Mouse (Mus musculus): ENCODE results near the gene Svs6.
"Not testable (repeated sequence)": the region's sequence is repeated elsewhere in the genome, so short reads cannot be mapped to it uniquely, and the experiment has no call there.

Svs6 gene

GRCm38 (mm10) chr2:164316451-164316850 lies at the start of gene Svs6:
Svs6 (plus strand) TSS chr2:164316751.
- DNase-seq (ENCODE audit: low spot score in 2 of 2): not testable (repeated sequence)

- no peak for DNase-seq (ENCODE audit: low spot score in 2 of 2)
Observed at GRCm38 (mm10) chr2:164278359-164278758, 38.2 kb upstream of the Svs6 start, which contains the start of gene Svs4. Svs4 (minus strand) TSS chr2:164278459.

- not testable (repeated sequence) for DNase-seq (ENCODE audit: low spot score in 2 of 2)
Observed at GRCm38 (mm10) chr2:164288968-164289367, 27.6 kb upstream of the Svs6 start, which contains the start of gene Svs3a. Svs3a (plus strand) TSS chr2:164289268.

- DNase-seq (ENCODE audit: low spot score in 2 of 2): no peak
Observed at GRCm38 (mm10) chr2:164312599-164312998, 4.0 kb upstream of the Svs6 start.

GRCm38 (mm10) chr2:164315460-164315859 lies 1.1 kb upstream of the Svs6 start:
- DNase-seq (ENCODE audit: low spot score in 2 of 2): not testable (repeated sequence)

GRCm38 (mm10) chr2:164320983-164321382 lies 4.4 kb downstream of the Svs6 start:
- DNase-seq (ENCODE audit: low spot score in 2 of 2): no peak

- DNase-seq (ENCODE audit: low spot score in 2 of 2): not testable (repeated sequence)
Observed at GRCm38 (mm10) chr2:164332440-164332839, 15.9 kb downstream of the Svs6 start, which contains the start of gene Svs5. Svs5 (plus strand) TSS chr2:164332740.

GRCm38 (mm10) chr2:164343732-164344131 lies 27.2 kb downstream of the Svs6 start:
- not testable (repeated sequence) for DNase-seq (ENCODE audit: low spot score in 2 of 2)

GRCm38 (mm10) chr2:164347697-164348096 lies 31.1 kb downstream of the Svs6 start:
- not testable (repeated sequence) for DNase-seq (ENCODE audit: low spot score in 2 of 2)

GRCm38 (mm10) chr2:164348980-164349379 lies 32.4 kb downstream of the Svs6 start:
- no peak for DNase-seq (ENCODE audit: low spot score in 2 of 2)

- DNase-seq (ENCODE audit: low spot score in 2 of 2): no peak
Observed at GRCm38 (mm10) chr2:164352697-164353096, 36.1 kb downstream of the Svs6 start.

GRCm38 (mm10) chr2:164353356-164353755 lies 36.8 kb downstream of the Svs6 start:
- no peak for DNase-seq (ENCODE audit: low spot score in 2 of 2)

- no peak for DNase-seq (ENCODE audit: low spot score in 2 of 2)
Observed at GRCm38 (mm10) chr2:164356177-164356967, 39.8 kb downstream of the Svs6 start.

- DNase-seq (ENCODE audit: low spot score in 2 of 2): no peak
Observed at GRCm38 (mm10) chr2:164358373-164358772, 41.8 kb downstream of the Svs6 start.

- no peak for DNase-seq (ENCODE audit: low spot score in 2 of 2)
Observed at GRCm38 (mm10) chr2:164359031-164359430, 42.5 kb downstream of the Svs6 start.

GRCm38 (mm10) chr2:164359668-164360067 lies 43.1 kb downstream of the Svs6 start:
- DNase-seq (ENCODE audit: low spot score in 2 of 2): no peak

GRCm38 (mm10) chr2:164360974-164361657 lies 44.6 kb downstream of the Svs6 start:
- DNase-seq (ENCODE audit: low spot score in 2 of 2): no peak

GRCm38 (mm10) chr2:164366947-164367346 lies 50.4 kb downstream of the Svs6 start:
- no peak for DNase-seq (ENCODE audit: low spot score in 2 of 2)

All from urinary bladder, postnatal 36 days (tissue).